Mouse (Mus musculus) left cerebral cortex, adult 2 months (tissue): Measurements from ENCODE around the gene Eng. TPM values are rescaled to one million over a fixed set of nuclear protein-coding genes. Genes with fewer than 3 reads are reported as not detected.

ENCODE experiments used
- DNase-seq, 2 experiments: peaks; one replicate each; pipeline ENCODE4 v3.0.0; 2021 to 2022; ENCODE audit warnings: low spot score in 2 of 2, mixed read lengths in 1 of 2; ENCODE audit errors: extremely low spot score in 1 of 2
- H3K27ac ChIP-seq: fragments of 200-600 bp; 2 replicates; pipeline ENCODE4 v1.8.1; 2022
- H3K4me3 ChIP-seq: fragments of 200-600 bp; 2 replicates; pipeline ENCODE4 v1.8.1; 2022
- CTCF ChIP-seq: fragments of 200-600 bp; IDR thresholded peaks from 2 replicates; pipeline ENCODE4 v1.8.1; 2022; ENCODE audit warnings: antibody characterized with exemption, mild to moderate bottlenecking, moderate library complexity
- intact Hi-C: fragments of 180-260 bp; cut with DNase I; formaldehyde crosslinking; loops from one replicate; pipeline ENCODE4 v1.15.1; 2025
- total RNA-seq, 2 experiments: library from RNA; stranded (reverse); gene quantifications; 2 replicates each; pipeline ENCODE4 v1.2.3; 2021

Eng gene
- total RNA-seq, 2 experiments from 2014 or later, result 22.2 to 23.0 TPM

GRCm38 (mm10) chr2:32607262-32607947 lies 39.0 kb upstream of the Eng start:
- no peak for TF ChIP-seq CTCF
- peak overlapping the region; percentile 74 for H3K4me3 ChIP-seq
- peak in 1 of 2 experiments; percentile 37 for DNase-seq
- intact Hi-C loops, result no loop called here
- H3K27ac ChIP-seq, result peak overlapping the region; percentile 97

GRCm38 (mm10) chr2:32608141-32608777 lies 38.1 kb upstream of the Eng start:
- H3K4me3 ChIP-seq, result peak overlapping the region; percentile 74
- peak; percentile 3 for TF ChIP-seq CTCF
- intact Hi-C loops, result no loop called here
- H3K27ac ChIP-seq, result peak overlapping the region; percentile 97
- peak in 1 of 2 experiments; percentile 41 for DNase-seq

GRCm38 (mm10) chr2:32608778-32609435 lies 37.5 kb upstream of the Eng start:
- intact Hi-C loops, result no loop called here
- H3K4me3 ChIP-seq, result peak overlapping the region; percentile 74
- H3K27ac ChIP-seq, result peak overlapping the region; percentile 97
- no peak for TF ChIP-seq CTCF
- DNase-seq, result no peak

- peak overlapping the region; percentile 26 for H3K4me3 ChIP-seq
- TF ChIP-seq CTCF, result peak; percentile 67
- peak in 1 of 2 experiments; percentile 38 for DNase-seq
- intact Hi-C loops, result loop anchor here (5.0 kb wide), 1 partner anchor 33 kb away; the partner anchor contains the start of gene 9430097D07Rik
- no peak overlapping the region for H3K27ac ChIP-seq
These were observed 35.7 kb upstream of the Eng start for GRCm38 (mm10) chr2:32610610-32611229.

GRCm38 (mm10) chr2:32612274-32612673 lies 34.1 kb upstream of the Eng start:
- Histone ChIP-seq H3K27ac (no peak overlapping the region), H3K4me3 (no peak overlapping the region)
- intact Hi-C loops, result loop anchor here (5.0 kb wide), 1 partner anchor 35 kb away; the partner anchor contains the start of gene 9430097D07Rik
- no peak for TF ChIP-seq CTCF
- no peak for DNase-seq

- no peak overlapping the region for H3K4me3 ChIP-seq
- intact Hi-C loops, result no loop called here
- TF ChIP-seq CTCF, result no peak
- no peak overlapping the region for H3K27ac ChIP-seq
- no peak for DNase-seq
These were observed 29.3 kb upstream of the Eng start for GRCm38 (mm10) chr2:32617109-32617508.

- no peak for DNase-seq
- Histone ChIP-seq H3K4me3 (no peak overlapping the region), H3K27ac (no peak overlapping the region)
- TF ChIP-seq CTCF, result peak; percentile 39
- intact Hi-C loops, result no loop called here
These were observed 28.8 kb upstream of the Eng start for GRCm38 (mm10) chr2:32617601-32618000.

GRCm38 (mm10) chr2:32618051-32618450 lies 28.3 kb upstream of the Eng start:
- no peak for TF ChIP-seq CTCF
- no peak overlapping the region for H3K27ac ChIP-seq
- no peak overlapping the region for H3K4me3 ChIP-seq
- intact Hi-C loops, result no loop called here
- DNase-seq, result no peak

- no peak overlapping the region; the same call in 1 of the 2 replicates for H3K27ac ChIP-seq
- intact Hi-C loops, result no loop called here
- H3K4me3 ChIP-seq, result no peak overlapping the region
- DNase-seq, result no peak
- TF ChIP-seq CTCF, result no peak
These were observed 25.5 kb upstream of the Eng start for GRCm38 (mm10) chr2:32620682-32621516.

- Histone ChIP-seq H3K27ac (no peak within 1 kb of the TSS; the same call in 1 of the 2 replicates), H3K4me3 (no peak within 1 kb of the TSS)
- intact Hi-C loops, result no loop called here
- TF ChIP-seq CTCF, result no peak
- DNase-seq, result no peak
These were observed 24.9 kb upstream of the Eng start, which contains the start of gene Ak1 for GRCm38 (mm10) chr2:32621517-32621859. TSS of gene Ak1 (plus strand) at chr2:32621758.

GRCm38 (mm10) chr2:32624111-32624748 lies 22.2 kb upstream of the Eng start:
- intact Hi-C loops, result no loop called here
- H3K27ac ChIP-seq, result no peak overlapping the region; the same call in 1 of the 2 replicates

More at GRCm38 (mm10) chr2:32624111-32624748, 22.2 kb upstream of the Eng start:
- DNase-seq, result no peak
- no peak for TF ChIP-seq CTCF
- H3K4me3 ChIP-seq, result no peak overlapping the region
